Mouse (Mus musculus): Measurements from ENCODE around the gene Taar7a.

Taar7a gene

DNA sequence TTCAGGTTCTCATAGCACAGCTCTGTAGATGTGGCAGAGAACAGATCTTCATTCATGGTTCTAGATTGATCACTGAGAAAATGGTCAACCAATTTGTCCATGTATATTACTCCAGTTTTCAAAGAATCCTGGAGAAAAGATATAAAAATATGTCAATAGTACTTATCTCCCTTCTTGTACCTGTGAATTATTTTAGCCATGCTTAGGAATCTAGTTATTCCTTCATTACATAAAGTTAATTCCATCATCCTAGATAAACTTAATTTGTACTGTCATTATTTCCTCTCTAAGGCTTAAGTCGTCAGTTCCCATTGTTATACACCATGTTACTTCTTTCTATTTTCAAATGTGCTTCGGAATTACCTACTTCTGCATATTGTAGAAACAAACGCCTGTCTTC lies at the start of gene Taar7a:
Taar7a (minus strand) TSS at position 101 of the 400 bp plus-strand sequence.
- in situ Hi-C loops (cut with MboI, MseI), result no loop called here

DNA sequence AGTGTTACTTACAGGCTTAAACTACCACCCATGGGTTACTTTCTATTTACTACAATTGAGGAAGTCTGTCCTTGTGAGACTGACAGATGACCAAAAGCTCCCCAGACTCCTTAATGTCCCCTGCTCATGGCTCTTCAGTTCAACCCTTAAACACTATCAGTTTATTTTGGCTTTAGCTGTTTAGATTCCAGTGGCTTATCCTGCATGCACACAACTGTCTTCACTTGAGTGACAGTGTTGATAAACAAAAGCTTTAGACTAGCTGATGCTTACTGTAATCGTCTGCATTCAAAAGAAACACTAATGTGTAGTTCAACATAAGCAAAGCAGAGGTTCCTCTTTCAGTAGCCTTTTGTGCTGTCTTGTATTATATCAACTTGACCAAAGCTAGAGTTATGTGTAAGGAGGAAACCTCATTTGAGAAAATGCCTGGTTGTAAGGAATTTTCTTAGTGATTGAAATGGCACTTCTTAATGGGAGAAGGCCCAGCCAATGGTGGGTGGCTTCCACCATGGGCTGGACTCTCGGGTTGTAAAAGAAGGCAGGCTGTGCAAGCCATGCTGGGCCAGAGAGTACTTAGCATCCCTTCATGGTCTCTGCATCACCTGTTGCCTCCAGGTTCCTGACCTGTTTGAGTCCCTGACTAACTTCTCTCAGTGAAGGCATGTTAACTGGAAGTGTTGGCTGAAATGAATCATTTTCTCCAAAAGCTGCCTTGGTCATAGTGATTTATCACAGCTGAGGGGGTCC lies 47.0 kb upstream of the Taar7a start:
- in situ Hi-C loops (cut with MboI, MseI), result no loop called here

GRCm38 (mm10) chr10:24037314-24037713 lies 44.0 kb upstream of the Taar7a start, which contains the start of gene Taar7e:
TSS of gene Taar7e (plus strand) at chr10:24037614.
- in situ Hi-C loops (cut with MboI, MseI), result no loop called here

DNA sequence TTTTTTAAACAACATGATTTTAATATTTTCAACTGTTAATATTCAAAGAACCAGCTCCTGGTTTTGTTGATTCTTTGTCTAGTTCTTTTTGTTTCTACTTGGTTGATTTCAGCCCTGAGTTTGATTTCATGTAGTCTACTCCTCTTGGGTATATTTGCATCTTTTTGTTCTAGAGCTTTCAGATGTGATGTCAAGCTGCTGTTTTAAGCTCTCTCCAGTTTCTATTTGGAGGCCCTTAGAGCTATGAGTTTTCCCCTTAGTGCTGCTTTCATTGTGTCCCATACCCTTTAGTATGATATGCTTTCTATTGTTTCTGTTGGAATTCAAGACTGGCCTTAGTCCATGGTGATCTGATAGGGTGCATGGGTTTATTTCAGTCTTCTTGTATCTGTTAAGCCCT lies 38.1 kb upstream of the Taar7a start:
- in situ Hi-C loops (cut with MboI, MseI), result no loop called here

- in situ Hi-C loops (cut with MboI, MseI), result no loop called here
Measured at GRCm38 (mm10) chr10:24026922-24027321, 33.6 kb upstream of the Taar7a start, which contains the start of gene Taar7d. TSS of gene Taar7d (plus strand) at chr10:24027222.

DNA sequence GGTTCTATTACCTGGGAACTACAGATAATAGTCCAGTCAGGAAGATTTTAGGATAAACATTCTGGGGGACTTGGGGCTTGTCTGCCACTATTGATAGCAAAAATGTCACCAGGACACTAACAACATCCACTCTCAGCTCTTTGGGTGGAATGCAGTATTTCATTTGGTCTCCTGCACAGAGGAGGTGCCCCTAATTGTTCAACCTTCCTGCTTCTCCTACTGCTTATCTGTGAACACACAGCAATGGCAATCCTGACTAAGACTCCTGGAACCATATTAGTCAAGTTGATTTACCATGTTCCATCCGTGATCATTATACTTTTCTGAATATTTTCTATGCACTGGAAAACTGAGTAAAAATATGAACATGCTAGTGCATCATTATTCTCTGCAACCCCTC lies 14.9 kb upstream of the Taar7a start:
- in situ Hi-C loops (cut with MboI, MseI), result no loop called here

GRCm38 (mm10) chr10:24007034-24007433 lies 13.8 kb upstream of the Taar7a start:
- in situ Hi-C loops (cut with MboI, MseI), result no loop called here

DNA sequence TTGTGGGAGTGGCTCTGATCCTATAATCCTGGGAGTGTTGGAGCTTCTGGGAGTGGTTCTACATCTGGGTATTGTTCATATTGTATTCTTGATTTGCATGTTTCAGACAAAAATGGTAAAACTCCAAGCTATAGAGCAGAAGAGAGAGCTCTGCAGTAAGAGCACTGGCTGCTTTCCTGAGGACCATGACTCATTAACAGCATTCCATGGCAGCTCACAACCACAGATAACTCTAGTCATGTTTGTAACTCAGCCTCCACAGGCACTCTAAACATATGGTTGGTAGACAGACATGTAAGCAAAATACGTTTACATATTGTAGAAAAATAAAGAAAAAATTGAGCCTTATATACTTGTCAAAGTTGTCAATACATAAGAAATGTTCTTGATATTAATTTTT lies 13.2 kb upstream of the Taar7a start:
- in situ Hi-C loops (cut with MboI, MseI), result no loop called here

GRCm38 (mm10) chr10:23999639-24000038 lies 6.4 kb upstream of the Taar7a start, which contains the start of gene Taar7b:
TSS of gene Taar7b (plus strand) at chr10:23999939.
- in situ Hi-C loops (cut with MboI, MseI), result no loop called here

DNA sequence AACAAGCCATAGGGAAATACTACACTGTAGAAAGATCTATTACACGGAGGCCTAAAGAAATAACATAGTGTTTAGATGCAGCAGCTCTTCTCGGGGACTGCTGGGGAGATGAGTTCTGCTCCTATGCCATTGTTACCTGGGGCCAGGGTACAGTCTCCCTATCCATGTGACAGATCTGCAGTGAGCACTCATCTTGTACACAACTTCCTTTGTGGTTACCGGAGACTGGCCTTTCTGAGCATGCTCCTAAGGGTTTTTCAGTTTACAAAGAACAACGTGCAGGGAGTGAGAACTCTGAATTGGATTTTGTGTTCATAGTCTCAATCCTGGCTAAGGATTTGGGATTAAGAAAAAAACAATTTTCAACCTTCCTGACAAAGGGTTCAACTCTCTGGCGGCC lies 6.9 kb downstream of the Taar7a start:
- in situ Hi-C loops (cut with MboI, MseI), result no loop called here

DNA sequence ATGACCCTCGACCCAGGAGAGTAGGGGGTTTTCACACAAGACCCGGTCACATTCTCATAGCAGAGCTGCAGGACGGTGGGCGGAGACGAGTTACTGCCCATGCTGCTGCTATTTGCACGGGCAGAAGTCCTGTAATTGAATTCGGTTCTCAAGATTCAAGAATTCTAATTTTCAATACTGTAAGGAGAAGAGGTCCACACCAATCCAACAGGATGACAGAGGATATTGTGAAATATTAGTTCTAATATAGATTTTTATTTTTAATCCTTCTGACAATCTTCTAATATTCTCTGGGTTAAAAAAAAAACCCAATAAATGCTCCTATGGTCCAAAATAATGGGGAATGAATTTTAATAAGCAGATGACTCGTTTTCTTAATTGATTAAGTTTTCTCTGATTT lies 7.7 kb downstream of the Taar7a start, which contains the start of gene Taar6:
Taar6 (minus strand) TSS at position 101 of the 400 bp plus-strand sequence.
- in situ Hi-C loops (cut with MboI, MseI), result no loop called here

- in situ Hi-C loops (cut with MboI, MseI), result no loop called here
Measured at GRCm38 (mm10) chr10:23978901-23979705, 14.2 kb downstream of the Taar7a start.

DNA sequence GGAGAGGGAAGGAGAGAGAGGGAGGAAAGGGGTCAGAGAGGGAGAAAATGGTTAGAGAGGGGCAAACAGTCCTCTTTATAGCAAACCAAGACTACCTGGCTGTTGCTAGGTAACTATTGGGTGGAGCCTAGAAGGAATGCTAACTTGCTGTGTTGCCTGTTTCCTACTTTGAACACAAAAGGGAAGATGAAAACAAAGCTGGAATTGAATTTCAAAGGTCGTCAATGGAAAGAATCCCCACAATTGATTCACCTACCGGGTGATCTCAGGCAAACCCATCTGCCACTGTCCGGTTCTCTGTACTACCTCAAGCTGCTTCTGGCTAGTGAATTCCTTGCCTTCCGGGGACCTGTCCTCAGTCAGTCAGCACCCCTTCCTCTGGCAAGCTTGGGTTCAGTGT lies 15.3 kb downstream of the Taar7a start:
- in situ Hi-C loops (cut with MboI, MseI), result no loop called here

DNA sequence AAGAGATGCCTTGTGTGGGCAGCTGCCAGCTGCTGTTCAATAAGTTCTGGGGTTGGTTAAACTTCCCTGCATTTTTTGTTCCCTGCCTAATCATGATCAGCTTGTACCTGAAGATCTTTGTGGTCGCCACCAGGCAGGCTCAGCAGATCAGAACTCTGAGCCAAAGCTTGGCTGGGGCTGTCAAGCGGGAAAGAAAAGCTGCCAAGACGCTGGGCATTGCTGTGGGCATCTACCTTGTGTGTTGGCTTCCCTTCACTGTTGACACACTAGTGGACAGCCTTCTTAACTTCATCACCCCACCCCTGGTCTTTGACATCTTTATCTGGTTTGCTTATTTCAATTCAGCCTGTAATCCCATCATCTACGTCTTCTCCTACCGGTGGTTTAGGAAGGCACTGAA lies 22.0 kb downstream of the Taar7a start:
- in situ Hi-C loops (cut with MboI, MseI), result no loop called here

DNA sequence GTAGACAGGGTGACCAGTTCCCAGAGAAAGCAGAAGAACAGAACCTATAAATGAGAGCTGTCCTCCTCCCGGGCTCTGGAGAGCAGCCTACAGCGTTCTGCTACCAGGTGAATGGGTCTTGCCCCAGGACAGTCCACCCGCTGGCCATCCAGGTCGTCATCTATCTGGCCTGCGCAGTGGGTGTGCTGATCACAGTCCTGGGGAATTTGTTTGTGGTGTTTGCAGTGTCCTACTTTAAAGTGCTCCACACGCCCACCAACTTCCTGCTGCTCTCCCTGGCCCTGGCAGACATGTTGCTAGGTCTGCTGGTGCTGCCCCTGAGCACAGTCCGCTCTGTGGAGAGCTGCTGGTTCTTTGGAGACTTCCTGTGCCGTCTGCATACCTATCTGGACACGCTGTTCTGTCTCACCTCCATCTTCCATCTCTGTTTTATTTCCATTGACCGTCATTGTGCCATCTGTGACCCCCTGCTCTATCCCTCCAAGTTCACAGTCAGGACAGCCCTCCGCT lies 22.6 kb downstream of the Taar7a start, which contains the start of gene Taar5:
Taar5 (plus strand) TSS at position 51 of the 510 bp plus-strand sequence.
- in situ Hi-C loops (cut with MboI, MseI), result no loop called here

DNA sequence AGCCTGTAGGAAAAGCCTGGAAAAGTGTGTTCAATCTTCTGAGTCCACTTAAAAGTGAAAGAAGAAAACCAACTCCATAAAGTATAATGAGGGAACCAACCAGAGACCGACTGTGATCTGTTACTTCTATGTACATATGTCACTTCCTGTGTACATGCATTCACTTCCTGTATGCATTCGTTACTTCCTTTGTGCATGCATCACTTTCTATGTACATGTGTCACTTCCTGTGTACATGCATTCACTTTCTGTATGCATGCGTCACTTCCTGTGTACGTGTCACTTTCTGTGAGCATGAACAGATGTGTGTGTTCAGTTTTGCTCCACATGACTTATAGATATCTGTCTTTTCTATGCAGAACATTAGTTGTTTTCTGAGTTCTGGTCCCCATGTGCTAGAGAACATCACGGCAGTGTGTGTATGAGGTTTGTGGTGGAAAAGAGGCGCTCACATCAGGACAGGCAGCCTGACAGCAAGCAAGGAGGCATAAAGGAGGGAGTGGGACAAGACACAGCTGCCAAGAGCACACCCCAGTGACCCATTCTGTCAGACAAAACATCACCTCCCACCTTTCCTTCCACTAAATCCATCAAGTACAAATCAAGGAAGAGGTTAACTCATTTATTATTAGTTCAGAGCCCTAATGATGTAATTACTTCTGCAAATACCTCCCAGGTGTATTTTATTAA lies 28.2 kb downstream of the Taar7a start:
- in situ Hi-C loops (cut with MboI, MseI), result no loop called here

GRCm38 (mm10) chr10:23963444-23963843 lies 29.8 kb downstream of the Taar7a start:
- in situ Hi-C loops (cut with MboI, MseI), result no loop called here

DNA sequence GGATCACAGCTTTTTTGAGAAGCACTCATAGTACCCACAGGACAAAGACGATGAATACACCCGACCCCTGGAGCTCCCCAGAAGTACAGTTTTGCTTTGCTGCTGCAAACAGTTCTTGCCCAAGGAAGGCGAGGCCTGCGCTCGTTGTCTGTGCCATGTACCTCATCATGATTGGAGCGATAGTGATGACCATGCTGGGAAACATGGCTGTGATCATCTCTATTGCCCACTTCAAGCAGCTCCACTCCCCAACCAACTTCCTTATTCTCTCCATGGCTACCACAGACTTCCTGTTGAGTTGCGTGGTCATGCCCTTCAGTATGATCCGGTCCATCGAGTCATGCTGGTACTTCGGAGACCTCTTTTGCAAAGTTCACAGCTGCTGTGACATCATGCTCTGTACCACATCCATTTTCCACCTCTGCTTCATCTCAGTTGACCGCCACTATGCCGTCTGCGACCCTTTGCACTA lies 32.8 kb downstream of the Taar7a start, which contains the start of gene Taar4:
Taar4 (plus strand) TSS at position 51 of the 472 bp plus-strand sequence.
- in situ Hi-C loops (cut with MboI, MseI), result no loop called here

DNA sequence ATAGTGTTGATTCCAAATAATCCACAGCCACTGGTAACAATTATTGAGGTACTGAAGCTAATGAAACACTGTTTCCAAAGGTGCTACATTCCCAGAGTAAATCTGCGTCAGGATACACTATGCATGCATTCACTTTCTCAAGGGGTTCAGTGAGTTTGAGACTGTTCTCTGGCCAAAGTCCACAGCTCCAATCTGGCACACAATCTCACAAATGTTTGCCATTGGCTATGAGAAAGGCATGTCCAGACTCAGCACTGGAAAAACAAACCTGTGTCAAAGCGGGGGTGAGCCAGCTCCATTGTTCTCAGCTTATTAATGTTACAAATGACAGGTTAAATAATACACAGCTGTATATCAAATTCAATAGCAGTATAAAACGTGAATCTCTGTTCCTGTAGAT lies 34.2 kb downstream of the Taar7a start:
- in situ Hi-C loops (cut with MboI, MseI), result no loop called here

- in situ Hi-C loops (cut with MboI, MseI), result no loop called here
Measured at GRCm38 (mm10) chr10:23951714-23952113, 41.6 kb downstream of the Taar7a start.

- in situ Hi-C loops (cut with MboI, MseI), result no loop called here
Measured at GRCm38 (mm10) chr10:23949508-23950005, 43.7 kb downstream of the Taar7a start, which contains the start of gene Taar3. TSS of gene Taar3 (plus strand) at chr10:23949558.
